Mouse (Mus musculus) neural tube, embryonic 15.5 days (tissue): ENCODE data around the gene Cd177. TPM values are rescaled to one million over a fixed set of nuclear protein-coding genes. Genes with fewer than 3 reads are reported as not detected.
"Not testable (repeated sequence)": the region's sequence is repeated elsewhere in the genome, so short reads cannot be mapped to it uniquely, and the experiment has no call there.

Experiments
- ATAC-seq: fragments of 200-750 bp; cut with Nextera tagmentation; 2 replicates; pipeline ENCODE4 v1.8.0; 2017; ENCODE audit warnings: mild to moderate bottlenecking, moderate TSS enrichment, moderate library complexity; ENCODE audit not compliant: low FRiP score
- H3K27ac ChIP-seq: fragments of 300-500 bp; sonication (generic); replicated peaks from 2 replicates; pipeline ENCODE4 v1.5.1; 2015; ENCODE audit warnings: mild to moderate bottlenecking, inconsistent platforms
- H3K27me3 ChIP-seq: fragments of 300-500 bp; sonication (generic); replicated peaks from 2 replicates; pipeline ENCODE4 v1.6.1; 2015; ENCODE audit warnings: inconsistent platforms
- H3K36me3 ChIP-seq: fragments of 300-500 bp; sonication (generic); 2 replicates; pipeline ENCODE4 v1.6.1; 2015; ENCODE audit warnings: inconsistent platforms
- H3K4me1 ChIP-seq: fragments of 300-500 bp; sonication (generic); 2 replicates; pipeline ENCODE4 v1.6.1; 2015; ENCODE audit warnings: inconsistent platforms
- H3K4me2 ChIP-seq: fragments of 300-500 bp; sonication (generic); 2 replicates; pipeline ENCODE4 v1.6.1; 2015; ENCODE audit warnings: inconsistent platforms, mild to moderate bottlenecking, moderate library complexity
- H3K4me3 ChIP-seq: fragments of 300-500 bp; sonication (generic); replicated peaks from 2 replicates; pipeline ENCODE4 v1.5.1; 2015; ENCODE audit warnings: mild to moderate bottlenecking, inconsistent platforms
- H3K9ac ChIP-seq: fragments of 300-500 bp; sonication (generic); replicated peaks from 2 replicates; pipeline ENCODE4 v1.6.1; 2015; ENCODE audit warnings: mild to moderate bottlenecking, inconsistent platforms
- H3K9me3 ChIP-seq: fragments of 300-500 bp; sonication (generic); replicated peaks from 2 replicates; pipeline ENCODE4 v1.6.1; 2016; ENCODE audit warnings: inconsistent platforms
- WGBS: fragments of 180-500 bp; shearing (Covaris S2); methylation state at CpG from one replicate; pipeline ENCODE4 v1.1.7; 2015; ENCODE audit warnings: mixed read lengths; 5-methylcytosine and 5-hydroxymethylcytosine counted together
- polyA plus RNA-seq: library from polyadenylated mRNA; unstranded; fragments of >200 nt; fragmentation: Nextera tagmentation; extraction: Ambion mirVana; gene quantifications from 2 replicates; pipeline ENCODE4 v1.2.1, GENCODE M21; 2015

Cd177 gene
- polyA plus RNA-seq, 1 experiment from 2014 or later: 0.19 TPM

DNA sequence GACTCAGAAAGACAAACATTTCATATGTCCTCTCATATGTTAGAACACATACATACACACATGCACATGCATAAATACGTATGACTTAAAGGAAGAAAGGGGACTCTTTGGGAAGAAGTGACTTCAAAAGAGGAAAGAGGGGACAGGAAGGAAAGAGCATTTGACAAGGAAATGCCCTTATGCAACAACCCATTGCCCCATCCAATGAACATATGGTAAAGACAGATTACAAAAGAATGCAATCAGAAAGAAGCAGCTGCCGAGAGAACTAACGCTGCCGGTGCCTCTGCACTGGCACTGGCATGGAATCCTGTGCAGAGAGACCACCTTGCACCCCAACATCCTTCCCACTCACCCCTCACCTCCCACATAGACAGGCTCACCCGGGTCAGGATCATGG is 6.6 kb downstream of the Cd177 start:
- H3K9ac ChIP-seq: no peak overlapping the region
- no peak overlapping the region for H3K4me3 ChIP-seq
- no peaks in the 10 kb centered on the region for H3K36me3 ChIP-seq
- H3K27me3 ChIP-seq: no peaks in the 10 kb centered on the region
- H3K4me2 ChIP-seq: no peak overlapping the region
- H3K4me1 ChIP-seq: peaks cover 4% of the 10 kb centered on the region; the same call in 1 of the 2 replicates
- no peak overlapping the region for H3K27ac ChIP-seq
- H3K9me3 ChIP-seq: no peaks in the 10 kb centered on the region
- no peak for ATAC-seq
- WGBS: 73% methylated on average over 5 of the region's 5 CpGs

DNA sequence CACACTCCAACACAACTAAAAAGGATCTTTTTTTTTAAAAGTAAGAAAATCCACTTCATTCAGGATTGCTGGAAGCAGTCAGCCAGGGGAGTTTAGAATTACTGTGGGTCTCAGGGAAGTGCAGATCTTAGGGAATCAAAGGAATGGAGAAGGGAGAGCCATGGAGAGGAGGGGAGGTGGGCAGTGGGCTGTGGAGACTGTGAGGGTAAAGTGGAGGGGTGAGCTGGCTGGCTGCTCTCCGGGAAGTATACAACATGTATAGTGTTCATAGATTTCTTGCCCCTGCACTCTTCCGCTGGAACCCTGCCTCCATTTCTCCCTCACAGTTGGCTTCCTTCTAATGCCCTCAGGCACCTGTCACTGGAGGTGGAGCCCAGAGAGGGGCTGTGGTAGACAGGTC is 8.5 kb downstream of the Cd177 start:
- H3K9me3 ChIP-seq: no peaks in the 10 kb centered on the region
- WGBS: 78% methylated on average over 2 of the region's 2 CpGs
- no peaks in the 10 kb centered on the region for H3K27me3 ChIP-seq
- H3K4me3 ChIP-seq: no peak overlapping the region
- H3K36me3 ChIP-seq: no peaks in the 10 kb centered on the region
- no peak overlapping the region for H3K27ac ChIP-seq
- no peak for ATAC-seq
- no peak overlapping the region for H3K9ac ChIP-seq
- no peak overlapping the region for H3K4me2 ChIP-seq
- peaks cover 4% of the 10 kb centered on the region; the same call in 1 of the 2 replicates for H3K4me1 ChIP-seq

DNA sequence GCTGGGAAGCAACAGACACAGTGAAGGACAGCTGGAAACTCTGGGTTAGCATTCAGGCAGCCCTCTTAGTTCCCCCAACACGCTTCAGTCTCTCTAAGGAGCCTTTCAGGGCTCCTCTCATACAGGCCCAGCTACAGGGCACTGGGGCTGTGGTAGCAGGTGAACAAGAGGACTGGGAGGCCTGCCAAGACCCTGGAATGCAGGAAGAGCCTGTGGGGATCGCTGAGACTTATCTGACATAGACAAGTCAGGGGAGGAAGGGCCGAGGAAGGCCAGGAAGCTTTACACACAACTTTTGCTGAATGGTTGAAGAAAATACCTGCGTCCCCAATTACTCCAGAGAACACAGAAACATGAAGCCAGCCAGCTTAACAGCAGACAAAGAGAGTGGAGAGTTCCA is 9.4 kb downstream of the Cd177 start:
- Histone ChIP-seq H3K4me3 (no peak overlapping the region), H3K4me2 (no peak overlapping the region), H3K9me3 (no peaks in the 10 kb centered on the region), H3K27me3 (no peaks in the 10 kb centered on the region), H3K27ac (no peak overlapping the region), H3K36me3 (no peaks in the 10 kb centered on the region), H3K4me1 (peaks cover 4% of the 10 kb centered on the region; the same call in 1 of the 2 replicates), H3K9ac (no peak overlapping the region)
- WGBS: 49% methylated on average over 4 of the region's 4 CpGs
- ATAC-seq: no peak

DNA sequence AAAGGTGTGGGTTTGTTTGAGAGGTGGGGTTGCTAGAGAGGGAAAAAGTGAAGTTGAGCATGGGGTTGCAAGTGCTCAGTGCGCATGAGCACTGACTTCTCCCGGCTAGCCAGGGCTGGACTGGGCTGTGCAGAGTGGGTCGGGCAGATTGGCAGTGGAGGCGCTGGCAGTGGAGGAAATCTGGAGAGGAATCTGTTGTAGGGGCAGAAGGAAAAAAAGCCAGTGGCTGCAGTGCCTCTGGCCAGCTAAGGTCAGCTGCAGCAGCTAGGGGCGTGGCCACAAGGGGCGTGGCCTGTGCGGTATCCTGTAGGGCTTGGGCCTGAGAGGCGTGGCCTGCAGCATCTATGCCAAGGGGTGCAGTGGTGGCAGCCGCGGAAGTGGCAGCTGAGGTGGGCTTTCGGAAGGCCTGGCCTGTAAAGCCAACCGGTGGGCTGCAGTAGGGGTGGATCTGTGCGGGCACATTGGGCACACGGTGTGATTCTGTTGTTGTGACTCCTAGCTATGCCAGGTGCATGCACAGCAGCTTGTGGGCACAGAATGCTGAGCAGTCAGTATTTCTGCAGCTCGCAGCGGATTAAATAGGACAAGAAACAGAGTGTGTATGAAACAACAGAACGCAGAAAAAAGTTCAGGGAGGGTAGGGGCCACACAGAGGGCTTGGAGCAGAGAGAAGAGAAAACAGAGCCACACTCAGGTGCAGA is 24.0 kb downstream of the Cd177 start:
- H3K4me3 ChIP-seq: peak overlapping the region; percentile 28
- H3K27ac ChIP-seq: no peak overlapping the region
- peak; percentile 77 for ATAC-seq
- H3K4me1 ChIP-seq: peaks cover 8% of the 10 kb centered on the region
- H3K9me3 ChIP-seq: no peaks in the 10 kb centered on the region
- 15% methylated on average over 17 of the region's 17 CpGs for whole genome bisulfite sequencing
- no peak overlapping the region for H3K9ac ChIP-seq
- H3K27me3 ChIP-seq: no peaks in the 10 kb centered on the region
- H3K36me3 ChIP-seq: no peaks in the 10 kb centered on the region
- H3K4me2 ChIP-seq: peak overlapping the region; percentile 52

DNA sequence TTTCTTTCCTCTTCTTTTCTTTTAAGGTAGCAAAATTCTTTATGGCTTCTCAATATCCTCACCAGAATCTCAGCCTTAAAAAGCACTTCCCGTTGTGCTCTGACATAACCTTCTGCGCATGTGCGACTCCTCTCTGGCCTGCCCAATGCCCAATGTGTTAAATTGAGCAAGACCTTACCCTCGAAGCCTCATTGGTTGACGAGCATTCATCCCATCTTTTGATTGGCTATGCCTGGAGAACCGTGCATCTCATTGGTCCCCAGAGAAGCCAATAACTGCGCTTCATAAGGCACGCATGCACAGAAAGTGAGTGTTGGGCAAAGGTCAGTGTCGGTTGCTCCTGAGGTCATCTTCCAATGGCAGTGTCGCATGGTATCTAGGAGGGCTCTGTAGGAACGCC is 33.3 kb downstream of the Cd177 start, which contains the start of gene Gm4763:
Gene Gm4763, minus strand, starts transcription at position 101 of the 400 bp plus-strand sequence.
- ATAC-seq, H3K36me3 ChIP-seq, H3K4me2 ChIP-seq, H3K4me3 ChIP-seq, H3K4me1 ChIP-seq, H3K9ac ChIP-seq, H3K27me3 ChIP-seq, H3K9me3 ChIP-seq, H3K27ac ChIP-seq: not testable (repeated sequence)
- WGBS: 92% methylated on average over 11 of the region's 11 CpGs

DNA sequence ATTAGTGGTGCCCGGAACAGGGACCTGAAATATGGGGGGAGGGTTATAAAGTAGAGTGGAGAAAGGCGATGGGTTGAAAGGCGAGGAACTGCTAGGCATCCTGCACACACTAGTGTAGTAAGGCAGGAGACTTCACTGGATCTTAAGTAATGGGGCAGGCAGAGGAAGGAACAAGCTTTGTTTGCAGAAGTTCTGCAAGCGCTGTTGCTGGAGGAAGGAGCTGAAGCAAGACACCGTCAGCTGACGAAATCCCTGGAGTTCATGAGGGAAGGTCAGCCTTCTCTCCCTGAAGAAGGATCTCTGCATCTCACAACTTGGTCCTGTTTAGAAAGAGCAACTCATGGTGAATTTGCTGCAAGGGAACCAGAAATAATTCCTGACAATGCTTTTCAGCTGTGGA is 45.1 kb downstream of the Cd177 start:
- no peak overlapping the region for H3K9ac ChIP-seq
- H3K4me3 ChIP-seq: no peak overlapping the region
- no peak overlapping the region for H3K4me2 ChIP-seq
- no peaks in the 10 kb centered on the region for H3K27me3 ChIP-seq
- WGBS: 74% methylated on average over 6 of the region's 6 CpGs
- no peaks in the 10 kb centered on the region for H3K4me1 ChIP-seq
- no peaks in the 10 kb centered on the region for H3K36me3 ChIP-seq
- H3K27ac ChIP-seq: no peak overlapping the region
- ATAC-seq: no peak
- no peaks in the 10 kb centered on the region for H3K9me3 ChIP-seq

DNA sequence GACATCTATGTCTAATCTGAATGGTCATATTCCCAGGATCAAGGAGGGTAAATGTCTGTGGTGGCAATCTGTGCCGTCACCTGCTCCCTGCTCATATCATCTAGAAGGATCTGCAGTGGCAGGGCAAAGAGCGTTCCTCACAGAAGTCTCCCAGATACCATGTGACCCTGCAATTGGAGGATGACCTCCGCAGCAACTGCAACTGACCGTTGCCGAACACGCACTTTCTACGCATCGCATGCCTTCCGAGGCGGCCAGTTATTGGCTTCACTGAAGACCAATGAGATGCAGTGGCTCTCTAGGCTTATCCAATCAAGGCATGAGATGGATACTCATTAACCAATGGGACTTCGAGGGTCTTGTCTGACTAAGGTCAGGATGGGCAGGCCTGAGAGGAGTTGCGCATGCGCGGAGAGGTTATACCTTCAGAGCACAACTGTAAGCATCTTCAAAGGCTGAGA is 51.2 kb downstream of the Cd177 start, which contains the start of gene BC049730:
Gene BC049730, plus strand, starts transcription at position 411 of the 461 bp plus-strand sequence.
- 94% methylated on average over 14 of the region's 14 CpGs for WGBS
- Histone ChIP-seq H3K4me2 (no peak within 1 kb of the TSS), H3K4me1 (no peaks in the 10 kb centered on the region), H3K9me3 (no peaks in the 10 kb centered on the region), H3K27me3 (no peaks in the 10 kb centered on the region), H3K27ac (no peak within 1 kb of the TSS), H3K4me3 (no peak within 1 kb of the TSS), H3K9ac (no peak within 1 kb of the TSS), H3K36me3 (no peaks in the 10 kb centered on the region)
- no peak for ATAC-seq

DNA sequence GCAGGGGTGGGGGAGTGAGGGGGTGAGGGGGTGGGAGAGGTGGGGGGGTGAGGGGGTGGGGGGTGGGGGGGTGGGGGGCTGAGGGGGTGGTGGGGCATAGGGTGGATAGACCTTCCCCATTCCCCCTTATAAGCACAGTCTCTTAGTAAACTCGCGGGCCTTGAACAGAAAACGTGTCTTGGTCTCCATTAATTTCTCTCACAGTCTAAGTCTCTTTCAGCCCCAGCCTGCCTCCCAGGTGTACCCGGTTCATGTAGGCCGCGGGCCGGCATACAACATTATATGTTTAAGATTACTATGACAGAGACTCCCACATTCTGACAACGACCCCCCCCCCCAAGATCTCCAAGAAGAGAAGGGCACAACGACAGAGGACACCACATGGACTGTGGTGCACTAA is 57.3 kb downstream of the Cd177 start:
- 86% methylated on average over 9 of the region's 9 CpGs for WGBS
- not testable (repeated sequence) for H3K36me3 ChIP-seq, H3K4me1 ChIP-seq, ATAC-seq, H3K9me3 ChIP-seq, H3K4me2 ChIP-seq, H3K4me3 ChIP-seq, H3K27ac ChIP-seq, H3K27me3 ChIP-seq, H3K9ac ChIP-seq

DNA sequence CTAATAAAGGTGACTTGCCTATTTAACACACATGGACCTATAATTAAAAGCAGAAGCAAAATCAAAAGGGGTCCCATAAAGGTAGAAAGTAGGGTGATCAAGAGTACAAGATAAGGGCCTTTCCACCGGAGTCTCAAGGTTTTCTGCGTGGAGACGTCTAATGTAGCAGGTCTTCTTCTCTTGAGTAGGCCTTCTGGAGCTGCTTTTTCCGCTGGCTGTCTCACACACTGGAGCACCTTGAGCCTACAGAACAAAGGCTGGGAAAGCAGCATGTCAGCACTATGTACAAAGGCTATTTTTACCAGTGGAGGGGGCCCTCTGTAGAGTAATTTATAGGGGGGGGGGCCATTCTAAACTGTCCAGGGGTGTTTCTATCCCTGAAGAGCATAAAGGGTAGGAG is 62.2 kb downstream of the Cd177 start:
- H3K4me3 ChIP-seq, H3K9ac ChIP-seq, H3K27ac ChIP-seq, H3K27me3 ChIP-seq, H3K9me3 ChIP-seq, ATAC-seq, H3K4me2 ChIP-seq, H3K36me3 ChIP-seq, H3K4me1 ChIP-seq: not testable (repeated sequence)
- 91% methylated on average over 4 of the region's 4 CpGs for WGBS

Other genes starting within 250 kb of the Cd177 start
- gene AC161166.1, start 247.9 kb downstream of the Cd177 start, polyA plus RNA-seq: 0.98 and 1.2 TPM in 2 replicates
- 18.8 and 21.1 TPM in 2 replicates for gene Irgq, start 229.6 kb downstream of the Cd177 start, polyA plus RNA-seq
- 0.51 TPM in 1 of 2 replicates, not detected in the other for gene Pinlyp, start 214.2 kb downstream of the Cd177 start, polyA plus RNA-seq
- gene Xrcc1, start 214.0 kb downstream of the Cd177 start, polyA plus RNA-seq: 60.2 and 75.0 TPM in 2 replicates
- gene Ethe1, start 172.8 kb downstream of the Cd177 start, polyA plus RNA-seq: 29.3 and 33.2 TPM in 2 replicates
- 12.9 and 17.5 TPM in 2 replicates for gene Zfp575, start 172.7 kb downstream of the Cd177 start, polyA plus RNA-seq
- gene Phldb3, start 149.5 kb downstream of the Cd177 start, polyA plus RNA-seq: 0.37 TPM in 1 of 2 replicates, not detected in the other
- gene Lypd3, start 123.8 kb downstream of the Cd177 start, polyA plus RNA-seq: 0.36 and 0.78 TPM in 2 replicates
- not detected in 2 replicates for gene Tex101, start 83.6 kb downstream of the Cd177 start, polyA plus RNA-seq
- gene BC049730, start 51.1 kb downstream of the Cd177 start, polyA plus RNA-seq: not detected in 2 replicates
- not detected in 2 replicates for gene Gm4763, start 33.4 kb downstream of the Cd177 start, polyA plus RNA-seq
- 0.29 and 0.74 TPM in 2 replicates for gene Ceacam10, start 16.9 kb upstream of the Cd177 start, polyA plus RNA-seq
- gene Gm9844, start 101.9 kb upstream of the Cd177 start, polyA plus RNA-seq: 27.5 and 33.4 TPM in 2 replicates
- 0.18 TPM in 1 of 2 replicates, not detected in the other for gene Lypd4, start 109.6 kb upstream of the Cd177 start, polyA plus RNA-seq
- gene Dmrtc2, start 109.7 kb upstream of the Cd177 start, polyA plus RNA-seq: 0.26 and 0.36 TPM in 2 replicates
- gene Rps19, start 124.1 kb upstream of the Cd177 start, polyA plus RNA-seq: 1,165 and 1,469 TPM in 2 replicates
- gene Cd79a, start 137.1 kb upstream of the Cd177 start, polyA plus RNA-seq: 0.35 and 0.45 TPM in 2 replicates
- 78.5 and 85.3 TPM in 2 replicates for gene Arhgef1, start 142.6 kb upstream of the Cd177 start, polyA plus RNA-seq
- 0.98 and 2.0 TPM in 2 replicates for gene Gm4881, start 184.2 kb upstream of the Cd177 start, polyA plus RNA-seq
- 297 and 336 TPM in 2 replicates for gene Rabac1, start 212.4 kb upstream of the Cd177 start, polyA plus RNA-seq
- 538 and 586 TPM in 2 replicates for gene Atp1a3, start 245.6 kb upstream of the Cd177 start, polyA plus RNA-seq